Mouse (Mus musculus): Measurements from ENCODE around the gene Hdgf.

Hdgf gene

DNA sequence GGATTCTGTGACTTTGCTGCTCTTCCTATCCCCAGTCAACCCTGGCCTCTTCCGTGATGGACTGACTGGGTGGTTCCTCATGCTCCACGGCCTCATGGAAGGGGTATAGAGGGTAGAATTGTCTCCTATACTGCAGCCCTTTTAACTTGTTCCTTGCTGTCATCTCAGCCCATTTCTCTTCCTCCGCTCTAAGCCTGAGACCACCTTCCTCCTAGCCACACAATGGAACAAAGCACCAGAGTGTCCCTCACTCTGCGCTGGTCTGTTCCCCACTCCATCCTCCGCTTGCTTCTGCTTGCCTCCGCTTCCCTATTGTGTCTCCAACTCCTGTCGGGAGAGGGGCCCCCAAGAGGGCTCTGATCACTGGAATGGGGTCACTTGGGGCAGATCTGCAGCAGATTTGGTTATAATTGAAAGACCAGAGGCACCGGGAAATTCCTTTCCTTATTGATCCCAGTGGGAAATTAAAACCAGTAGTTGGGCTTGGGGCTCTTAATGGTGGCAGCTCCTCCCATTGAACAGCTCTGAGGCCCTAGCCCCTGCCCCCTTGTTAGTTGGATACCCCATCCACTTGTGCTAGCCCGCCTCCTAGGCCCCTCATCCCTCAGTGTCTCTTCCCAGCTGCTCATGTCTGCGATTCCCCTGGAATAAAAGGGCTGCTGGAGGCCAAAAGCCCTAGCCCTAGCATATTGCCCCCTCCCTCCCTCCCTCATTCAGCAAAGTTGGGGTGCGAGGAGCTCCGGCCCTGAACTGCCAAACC lies 39.8 kb downstream of the Hdgf start:
- in situ Hi-C loops (cut with MseI, MboI) = no loop called here

DNA sequence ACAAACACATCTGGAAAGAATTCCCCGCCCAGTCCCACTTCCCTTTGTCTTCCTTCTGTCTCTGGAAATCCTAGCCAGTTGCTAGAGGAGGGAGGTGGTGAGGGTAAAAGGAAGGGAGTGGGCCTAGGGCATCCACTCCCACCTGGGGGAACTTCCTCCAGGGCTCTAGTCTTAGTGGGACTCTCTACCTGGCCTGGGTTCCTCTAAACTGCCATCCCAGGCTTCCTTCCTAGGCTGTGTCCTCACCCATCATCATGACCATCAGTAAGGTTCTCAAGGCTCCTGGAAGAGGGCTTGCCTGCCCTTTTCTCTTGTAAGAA lies 40.4 kb downstream of the Hdgf start:
- in situ Hi-C loops (cut with MseI, MboI) = no loop called here

DNA sequence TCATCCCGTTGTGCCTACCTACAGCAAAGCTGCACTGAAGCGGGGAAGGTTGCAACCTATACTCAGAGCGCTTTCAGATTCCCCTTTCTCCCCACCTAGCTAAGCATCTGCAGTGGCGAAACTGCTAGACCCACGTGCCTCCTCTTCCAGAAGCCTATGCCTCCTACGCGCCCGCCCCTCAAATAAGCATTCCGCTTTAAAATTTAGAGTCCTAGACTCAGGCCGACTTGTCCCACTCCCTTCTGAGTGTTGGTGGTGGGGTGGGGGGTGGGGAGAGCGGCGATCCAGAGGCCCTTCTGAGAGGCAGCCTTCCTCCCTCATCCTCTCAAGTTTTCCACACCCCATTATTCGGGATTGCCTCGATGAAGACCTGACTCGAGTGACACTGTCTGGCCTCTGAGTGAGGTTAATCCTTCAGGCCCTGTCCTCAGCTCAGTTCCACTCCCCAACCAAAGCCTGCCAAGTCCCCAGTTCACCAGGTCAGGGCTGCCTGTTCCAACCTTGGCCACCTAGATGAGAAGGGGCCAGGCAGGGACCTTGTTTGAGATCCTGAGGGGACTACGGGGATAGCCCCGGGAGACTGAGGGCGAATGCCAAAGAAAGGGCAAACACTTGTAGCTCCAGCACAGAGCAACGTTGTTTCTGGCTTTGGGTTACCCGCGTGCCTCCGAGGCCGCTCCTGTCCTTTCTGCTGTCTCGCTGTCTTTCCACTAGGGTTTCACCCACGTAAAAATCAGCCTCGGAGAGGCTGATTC lies 41.1 kb downstream of the Hdgf start:
- in situ Hi-C loops (cut with MseI, MboI) = no loop called here

DNA sequence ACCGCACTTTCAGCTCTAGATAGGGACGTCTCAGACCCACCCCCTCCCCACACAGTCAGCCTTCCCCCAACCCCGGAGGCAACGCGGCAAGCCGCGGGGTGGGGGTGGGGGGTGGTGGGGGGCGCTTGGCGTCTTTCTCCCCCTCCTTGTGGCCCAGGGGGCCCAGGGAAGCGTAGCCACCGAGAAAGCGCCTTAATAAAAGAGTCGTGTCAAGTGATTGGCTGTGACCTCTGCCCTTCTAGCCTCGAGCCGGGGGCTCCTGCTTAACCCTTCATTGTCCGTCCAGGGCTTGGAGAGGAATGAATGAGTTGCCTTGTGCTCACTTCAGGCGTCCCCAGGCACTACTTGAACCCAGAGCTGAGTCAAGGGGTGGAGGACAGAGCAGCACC lies 41.7 kb downstream of the Hdgf start:
- in situ Hi-C loops (cut with MseI, MboI) = no loop called here

- in situ Hi-C loops (cut with MseI, MboI) = no loop called here
These were observed 42.5 kb downstream of the Hdgf start, which contains the start of gene Crabp2 for GRCm38 (mm10) chr3:87948378-87949265. Crabp2 (plus strand) TSS chr3:87948666.

- in situ Hi-C loops (cut with MseI, MboI) = no loop called here
These were observed 43.3 kb downstream of the Hdgf start for GRCm38 (mm10) chr3:87949266-87949954.

GRCm38 (mm10) chr3:87949955-87950515 lies 43.9 kb downstream of the Hdgf start:
- in situ Hi-C loops (cut with MseI, MboI) = no loop called here

GRCm38 (mm10) chr3:87951946-87952345 lies 45.8 kb downstream of the Hdgf start:
- in situ Hi-C loops (cut with MseI, MboI) = no loop called here

GRCm38 (mm10) chr3:87952440-87952839 lies 46.3 kb downstream of the Hdgf start:
- in situ Hi-C loops (cut with MseI, MboI) = no loop called here

DNA sequence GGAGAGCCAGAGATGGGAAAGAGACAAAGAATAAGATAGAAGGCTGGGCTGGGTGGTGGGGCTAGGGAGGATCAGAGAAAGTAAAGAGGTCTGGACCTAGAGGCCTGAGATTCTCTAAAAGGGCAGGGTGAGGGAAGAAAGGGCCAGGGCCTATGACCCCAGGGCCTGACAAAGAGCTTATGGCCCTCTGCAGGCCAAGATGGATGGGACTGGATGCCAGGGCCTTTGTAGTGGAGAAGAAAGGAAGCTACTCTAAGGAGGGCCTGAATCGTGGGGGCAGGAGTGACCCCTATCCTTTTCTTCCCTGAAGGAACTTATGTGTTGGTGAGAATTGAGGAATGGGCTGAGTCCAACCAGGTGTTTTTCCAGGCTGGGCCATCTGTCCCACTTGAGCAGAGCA lies 51.9 kb downstream of the Hdgf start:
- in situ Hi-C loops (cut with MseI, MboI) = no loop called here

DNA sequence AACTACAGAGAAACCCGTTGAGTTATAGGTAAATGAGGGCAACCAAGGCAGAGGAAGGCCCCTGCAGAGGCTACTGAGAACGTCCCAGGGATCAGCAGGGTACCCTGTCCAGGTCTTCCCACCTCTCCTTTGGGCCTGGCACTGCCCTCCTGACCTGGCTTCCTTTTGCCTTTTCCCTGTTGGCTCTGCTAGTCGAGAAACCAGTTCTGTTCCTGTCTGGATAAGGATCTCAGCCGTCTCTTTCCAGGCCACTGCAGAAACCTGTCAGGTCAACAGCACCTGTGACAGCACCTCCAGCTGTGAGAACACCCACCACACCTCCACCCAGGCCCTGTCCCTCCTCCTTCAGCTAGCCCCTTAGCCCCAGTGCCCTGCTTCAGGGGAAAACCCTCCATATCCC lies 52.4 kb downstream of the Hdgf start:
- in situ Hi-C loops (cut with MseI, MboI) = no loop called here

- in situ Hi-C loops (cut with MseI, MboI) = no loop called here
These were observed 52.8 kb downstream of the Hdgf start for GRCm38 (mm10) chr3:87958967-87959366.

DNA sequence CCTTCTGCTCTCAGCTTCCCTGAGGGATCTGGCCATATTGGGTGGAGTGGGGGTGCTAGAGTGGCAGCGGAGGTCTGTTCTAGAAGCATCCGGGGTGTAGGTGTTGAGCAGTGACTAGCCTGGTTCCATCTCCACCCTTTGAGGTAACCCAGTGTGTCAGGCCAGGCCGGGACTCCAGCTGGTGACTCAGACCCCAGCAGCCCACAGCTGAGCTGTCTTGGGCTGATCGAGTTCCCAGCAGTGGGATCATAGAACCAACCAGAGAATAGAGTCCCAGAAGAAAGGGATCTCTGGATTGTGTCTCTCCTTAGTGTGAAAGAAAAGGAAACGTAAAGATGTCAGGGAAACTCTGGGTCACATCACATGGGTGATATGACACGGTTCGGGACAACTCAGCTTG lies 53.2 kb downstream of the Hdgf start:
- in situ Hi-C loops (cut with MseI, MboI) = no loop called here

GRCm38 (mm10) chr3:87960191-87960585 lies 54.1 kb downstream of the Hdgf start:
- in situ Hi-C loops (cut with MseI, MboI) = no loop called here

- in situ Hi-C loops (cut with MseI, MboI) = no loop called here
These were observed 54.6 kb downstream of the Hdgf start for GRCm38 (mm10) chr3:87960586-87961191.
